Mouse (Mus musculus): ENCODE measurements around the gene Gucy2d.
A peak's percentile ranks its signal among the peaks of the same experiment; 100 is the strongest.

The Gucy2d gene

GRCm38 (mm10) chr7:98447585-98448308 lies 7.5 kb downstream of the Gucy2d start:
- no peak for DNase-seq

- no peak for DNase-seq
These were observed 8.1 kb downstream of the Gucy2d start for GRCm38 (mm10) chr7:98448309-98448630.

- no peak for DNase-seq
These were observed 9.5 kb downstream of the Gucy2d start for GRCm38 (mm10) chr7:98449696-98450095.

DNA sequence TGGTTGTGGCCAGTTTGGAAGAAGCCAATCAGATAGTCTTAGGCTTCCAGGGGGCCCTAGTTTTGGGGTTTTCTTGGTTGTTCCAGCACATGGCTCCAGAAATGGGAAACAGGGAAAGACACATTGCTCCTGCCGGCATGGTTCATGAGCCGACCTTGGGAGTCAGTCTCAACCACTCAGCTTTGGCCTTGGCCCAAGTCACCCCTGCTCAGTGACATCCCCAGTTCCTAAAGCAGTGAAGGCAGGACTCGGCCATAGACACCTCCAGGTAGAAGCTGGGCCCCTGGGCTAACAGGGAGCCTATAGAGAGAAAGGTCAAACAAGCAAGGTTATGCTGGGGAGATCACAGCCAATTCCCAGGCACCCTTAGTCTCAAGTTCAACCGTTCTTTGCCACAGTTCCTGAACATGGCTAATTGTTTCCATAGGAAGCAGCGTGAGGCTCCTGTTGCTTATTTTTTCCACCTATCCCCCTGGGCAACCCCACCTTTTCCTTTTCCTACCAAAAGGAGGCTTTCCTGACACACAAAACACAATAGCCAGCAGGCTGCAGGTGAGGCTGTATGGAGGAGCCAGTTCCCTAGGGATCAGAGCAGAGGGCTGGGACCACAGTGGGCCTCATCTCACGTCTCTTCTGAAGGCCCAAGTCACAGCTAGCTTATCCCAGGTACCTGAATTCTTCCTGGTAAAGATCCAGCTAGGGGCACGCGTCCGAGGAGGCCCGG lies 14.3 kb downstream of the Gucy2d start:
- DNase-seq: no peak

- DNase-seq: no peak
These were observed 20.1 kb downstream of the Gucy2d start for GRCm38 (mm10) chr7:98460319-98460718.

DNA sequence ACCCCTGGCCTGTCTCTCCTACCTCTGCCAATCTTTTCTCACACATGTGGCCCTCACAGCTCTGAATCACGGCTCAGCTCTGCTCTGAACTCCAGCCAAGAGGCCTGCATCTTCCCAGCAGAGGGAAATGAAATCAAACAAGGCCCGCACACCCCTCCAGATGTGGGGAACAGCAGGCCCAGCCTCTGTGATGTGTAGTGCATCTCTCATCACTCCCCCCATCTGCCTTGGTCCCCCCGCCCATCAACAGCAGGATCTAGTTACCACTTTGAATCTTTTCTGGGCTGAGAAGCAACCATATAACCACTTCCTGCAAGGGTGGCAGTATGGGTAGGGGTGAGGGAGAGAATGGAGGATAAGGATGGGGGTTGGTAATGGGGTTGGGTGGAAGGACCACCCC lies 28.9 kb downstream of the Gucy2d start:
- peak; percentile 46 to 65 for DNase-seq

- DNase-seq: no peak
These were observed 32.3 kb downstream of the Gucy2d start for GRCm38 (mm10) chr7:98472529-98472928.

GRCm38 (mm10) chr7:98474558-98474957 lies 34.3 kb downstream of the Gucy2d start:
- no peak for DNase-seq

- no peak for DNase-seq
These were observed 36.9 kb downstream of the Gucy2d start for GRCm38 (mm10) chr7:98477153-98477552.

GRCm38 (mm10) chr7:98480481-98480880 lies 40.3 kb downstream of the Gucy2d start:
- DNase-seq: no peak

DNA sequence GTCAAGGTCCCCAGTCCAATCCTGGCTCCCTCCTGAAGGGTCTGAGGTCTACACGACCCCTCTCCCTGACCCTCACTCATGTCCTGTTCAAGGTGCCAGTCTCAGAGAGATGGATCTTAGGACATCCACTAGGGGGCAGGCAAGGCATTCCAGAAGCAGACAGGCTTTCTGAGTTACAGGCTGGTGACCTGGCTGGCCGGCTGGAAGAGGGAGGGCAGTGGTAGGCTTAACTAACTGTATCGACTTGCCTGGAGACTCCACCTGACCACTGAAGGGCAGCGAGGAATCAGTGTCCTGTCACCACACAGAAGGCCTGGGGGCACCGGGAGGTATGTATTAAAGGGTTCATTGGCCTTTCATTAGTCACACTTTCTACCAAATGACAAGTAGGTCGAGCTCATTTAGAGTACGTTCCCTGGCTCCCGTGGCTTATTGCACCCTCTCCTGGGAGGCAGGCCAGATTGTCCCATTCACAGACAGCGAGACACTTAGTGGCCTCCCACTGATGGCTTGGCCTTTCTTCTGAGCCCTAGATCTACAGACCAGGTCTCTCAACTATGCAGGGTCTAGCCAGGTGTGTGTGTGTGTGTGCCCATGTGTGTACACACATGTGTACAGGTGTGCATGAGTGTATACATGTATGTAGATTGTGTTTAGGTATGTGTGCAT lies 41.0 kb downstream of the Gucy2d start:
- peak; percentile 76 for DNase-seq

- DNase-seq: no peak
These were observed 41.6 kb downstream of the Gucy2d start for GRCm38 (mm10) chr7:98481861-98482260.

- no peak for DNase-seq
These were observed 42.5 kb downstream of the Gucy2d start for GRCm38 (mm10) chr7:98482551-98483267.

DNA sequence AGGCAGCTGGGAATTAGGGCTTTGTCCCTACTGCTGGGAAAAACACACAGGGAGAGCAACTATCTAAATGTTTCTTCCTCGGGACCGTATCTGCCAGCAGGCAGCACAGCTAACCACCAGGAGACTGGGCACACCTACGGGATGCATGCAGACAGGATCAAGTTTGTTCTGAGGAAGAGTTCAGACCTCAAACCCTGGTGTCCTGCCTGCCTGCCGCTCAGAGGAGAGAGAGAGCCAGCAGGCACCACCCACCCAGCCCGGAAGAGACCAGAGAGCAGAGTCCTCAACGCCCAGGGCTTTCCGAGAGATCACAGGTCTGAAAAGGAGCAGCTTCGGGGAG lies 43.0 kb downstream of the Gucy2d start:
- no peak for DNase-seq

GRCm38 (mm10) chr7:98484878-98485277 lies 44.7 kb downstream of the Gucy2d start:
- no peak for DNase-seq

DNA sequence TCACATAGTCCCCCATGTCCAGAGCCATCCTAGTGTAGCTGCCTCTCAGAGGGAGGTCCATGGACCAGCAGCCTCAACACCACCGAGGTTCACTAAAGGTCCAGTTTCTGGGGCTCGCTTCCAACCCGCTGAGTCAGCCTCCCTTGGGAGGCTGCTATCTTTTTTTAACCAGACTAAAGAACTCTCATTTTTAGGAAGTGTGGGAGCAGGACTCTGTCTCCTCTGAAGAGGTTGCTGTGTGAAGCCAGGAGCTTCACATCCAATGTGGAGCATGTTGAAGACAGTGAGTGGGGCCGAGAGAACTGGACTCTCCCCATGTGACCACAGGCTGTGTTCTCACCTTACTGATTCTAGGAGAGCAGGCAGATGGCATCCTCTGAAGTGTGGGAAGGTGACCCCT lies 45.3 kb downstream of the Gucy2d start:
- no peak for DNase-seq

- peak; percentile 59 to 80 for DNase-seq
These were observed 46.3 kb downstream of the Gucy2d start for GRCm38 (mm10) chr7:98486471-98486917.

DNA sequence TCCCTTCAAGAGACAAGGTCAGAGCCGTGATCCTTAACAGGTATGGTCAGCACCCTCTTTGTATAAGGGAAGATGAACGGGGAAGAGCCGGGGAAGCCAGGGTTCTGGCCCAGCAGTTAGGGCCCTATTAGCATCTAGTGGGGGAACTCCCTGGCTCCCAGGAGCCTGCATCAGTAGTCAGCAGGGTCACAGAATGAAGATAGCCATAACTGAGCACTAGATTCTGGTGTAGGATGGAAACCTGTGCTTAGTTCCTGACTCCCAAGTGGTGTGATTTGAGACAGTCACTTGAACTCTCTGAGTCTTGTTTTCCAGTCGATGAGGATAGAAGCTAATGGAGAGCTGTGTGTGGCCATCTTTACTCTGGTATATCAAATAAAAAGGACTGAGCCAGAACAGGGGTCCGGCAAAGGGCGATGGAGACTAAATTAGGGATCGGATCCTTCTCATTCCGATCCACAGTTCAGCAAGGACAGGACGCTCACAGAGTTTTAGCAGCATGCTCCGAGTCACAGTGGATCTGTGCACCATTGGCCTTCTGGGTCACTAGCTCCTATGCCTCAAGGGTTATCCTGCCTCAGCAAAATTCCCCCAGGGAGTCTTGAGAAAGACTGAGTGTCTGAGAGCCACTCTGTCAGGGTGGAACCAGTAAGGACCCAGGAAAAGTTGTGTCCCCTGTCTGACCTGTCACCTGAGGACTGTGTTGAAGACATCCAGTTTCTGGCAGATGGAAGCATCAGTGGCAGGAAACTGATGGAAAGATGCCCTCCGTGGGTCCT lies 47.2 kb downstream of the Gucy2d start:
- no peak for DNase-seq

DNA sequence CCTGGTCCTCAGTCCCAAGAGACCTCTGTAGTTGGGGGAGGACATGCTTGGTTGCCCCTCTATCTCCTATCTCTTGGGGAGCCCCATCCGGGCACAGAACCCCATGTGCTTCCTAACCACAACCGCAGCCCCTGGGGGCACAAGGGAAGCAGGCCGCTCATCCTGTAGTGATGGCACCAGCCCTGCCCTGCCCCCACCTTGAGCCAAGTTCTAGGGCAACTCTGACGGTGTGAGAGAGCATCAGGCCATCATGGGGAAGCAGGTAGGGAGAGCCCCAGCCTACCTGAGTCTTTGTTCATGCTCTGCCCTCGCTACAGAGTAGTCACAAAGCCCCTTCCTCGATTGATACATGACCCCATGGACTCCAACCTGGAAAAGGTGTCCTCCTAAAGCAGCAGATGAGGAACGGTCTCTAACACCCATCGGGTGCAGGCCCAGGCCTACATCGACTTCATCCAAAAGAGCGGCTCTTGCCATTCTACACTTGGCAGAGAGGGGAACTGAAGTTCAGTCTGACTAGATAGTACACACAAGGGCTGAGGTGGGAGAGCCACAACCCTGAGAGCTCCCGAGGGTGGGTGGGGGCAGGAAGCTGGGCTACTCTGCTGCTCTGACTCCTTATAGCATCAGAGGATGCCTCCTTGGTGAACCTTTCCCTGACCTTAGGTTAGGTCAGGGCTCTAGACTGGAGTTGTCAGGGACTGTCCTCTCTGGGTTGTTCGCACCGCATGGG lies 48.3 kb downstream of the Gucy2d start:
- peak; percentile 75 to 87 for DNase-seq

GRCm38 (mm10) chr7:98489131-98489530 lies 48.9 kb downstream of the Gucy2d start, which contains the start of gene Lrrc32:
Gene Lrrc32, plus strand, starts transcription at chr7:98489283.
- peak in 1 of 2 experiments; percentile 24 for DNase-seq

GRCm38 (mm10) chr7:98489623-98490084 lies 49.4 kb downstream of the Gucy2d start:
- peak; percentile 67 to 78 for DNase-seq

DNA sequence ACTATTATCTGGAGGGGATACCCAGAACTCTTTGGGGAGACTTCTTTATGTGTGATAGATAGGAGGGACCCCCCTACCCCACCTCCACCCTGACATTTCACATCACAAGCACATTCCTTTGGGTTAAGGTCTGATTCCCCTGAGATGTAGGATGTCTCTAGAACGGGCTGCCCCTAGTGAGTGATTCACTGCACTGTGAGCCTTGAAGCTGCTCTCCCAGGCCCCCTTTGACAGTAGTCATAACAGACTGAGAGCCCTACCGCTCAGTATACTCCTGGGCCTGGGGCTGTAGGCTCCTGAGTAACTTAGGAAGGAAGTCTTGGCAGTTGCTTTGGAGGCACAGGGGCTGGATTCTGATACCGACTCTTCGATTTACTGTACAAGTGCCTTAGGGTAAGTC lies 50.1 kb downstream of the Gucy2d start:
- no peak for DNase-seq
